Mouse (Mus musculus) urinary bladder, postnatal 25 days (tissue): ENCODE measurements around the gene Cds1.

Experiments used
- DNase-seq: peaks from one replicate; pipeline ENCODE4 v3.0.0; 2022; ENCODE audit warnings: low spot score

The Cds1 gene

GRCm38 (mm10) chr5:101764554-101765347 is at the start of gene Cds1:
TSS of gene Cds1 (plus strand) at chr5:101765130.
- peak; percentile 85 for DNase-seq

- DNase-seq, result no peak
Measured at GRCm38 (mm10) chr5:101724216-101724615, 40.7 kb upstream of the Cds1 start.

GRCm38 (mm10) chr5:101724756-101725155 is 40.2 kb upstream of the Cds1 start:
- no peak for DNase-seq

GRCm38 (mm10) chr5:101725703-101726102 is 39.2 kb upstream of the Cds1 start:
- DNase-seq, result no peak

GRCm38 (mm10) chr5:101726371-101726770 is 38.6 kb upstream of the Cds1 start:
- no peak for DNase-seq

GRCm38 (mm10) chr5:101728304-101728905 is 36.5 kb upstream of the Cds1 start:
- DNase-seq, result no peak

- DNase-seq, result no peak
Measured at GRCm38 (mm10) chr5:101737341-101737740, 27.6 kb upstream of the Cds1 start.

- no peak for DNase-seq
Measured at GRCm38 (mm10) chr5:101740471-101741223, 24.3 kb upstream of the Cds1 start.

DNA sequence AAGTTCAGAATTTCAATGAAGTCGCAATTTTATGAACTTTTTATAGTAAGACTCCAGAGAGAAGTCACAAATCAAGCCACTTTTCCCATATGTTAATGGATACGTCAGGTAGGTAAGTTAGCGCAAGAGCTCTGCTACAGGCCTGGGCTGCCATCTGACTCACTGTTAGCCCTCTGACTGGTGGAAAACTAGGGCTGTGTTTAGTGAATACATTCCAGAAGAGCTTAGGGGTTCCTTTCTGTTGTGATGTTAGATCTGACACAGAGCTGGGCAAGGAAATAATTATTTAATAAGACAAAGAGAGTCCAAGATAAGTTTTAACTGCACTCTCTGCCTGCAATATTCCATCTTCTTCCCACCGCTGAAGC is 23.7 kb upstream of the Cds1 start:
- no peak for DNase-seq

DNA sequence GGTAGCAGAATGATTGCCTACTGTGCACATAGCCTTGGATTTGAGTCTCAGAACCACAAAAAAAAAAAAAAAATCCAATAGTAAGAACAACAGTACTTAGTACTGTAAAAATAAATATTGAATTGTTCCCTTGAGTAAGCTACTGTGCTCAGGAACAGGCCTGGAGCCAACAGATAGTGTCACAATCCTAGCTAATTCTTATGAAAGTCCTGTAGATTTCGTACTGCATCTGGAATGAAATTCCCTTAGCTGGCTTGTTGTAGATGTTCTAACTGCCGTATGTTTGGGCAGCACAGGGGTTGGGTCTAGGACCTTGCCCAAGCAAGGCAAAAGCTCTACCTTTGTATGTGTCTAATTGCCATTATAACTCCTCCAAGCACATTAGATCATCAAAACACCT is 22.9 kb upstream of the Cds1 start:
- no peak for DNase-seq

DNA sequence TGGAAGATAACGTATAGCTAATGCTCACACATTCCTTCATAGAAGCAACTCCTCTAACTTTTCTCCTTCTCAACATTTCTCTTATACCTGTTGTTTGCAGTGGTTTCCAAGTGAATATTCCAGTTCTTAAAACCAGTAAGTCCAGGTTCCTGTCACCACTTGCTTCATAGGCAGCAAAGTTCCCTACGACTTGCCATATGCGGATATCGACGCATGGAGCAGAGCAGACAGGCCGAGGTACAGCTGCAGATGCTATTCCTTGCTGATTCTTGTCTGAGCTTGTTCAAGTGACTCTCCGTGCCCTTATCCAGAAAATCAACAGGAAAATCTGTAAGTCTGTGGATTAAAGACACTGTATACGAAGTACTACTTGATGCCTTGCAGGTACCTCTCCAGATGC is 22.5 kb upstream of the Cds1 start:
- DNase-seq, result no peak

GRCm38 (mm10) chr5:101744886-101745285 is 20.0 kb upstream of the Cds1 start:
- no peak for DNase-seq

- DNase-seq, result no peak
Measured at GRCm38 (mm10) chr5:101753680-101754079, 11.2 kb upstream of the Cds1 start.

DNA sequence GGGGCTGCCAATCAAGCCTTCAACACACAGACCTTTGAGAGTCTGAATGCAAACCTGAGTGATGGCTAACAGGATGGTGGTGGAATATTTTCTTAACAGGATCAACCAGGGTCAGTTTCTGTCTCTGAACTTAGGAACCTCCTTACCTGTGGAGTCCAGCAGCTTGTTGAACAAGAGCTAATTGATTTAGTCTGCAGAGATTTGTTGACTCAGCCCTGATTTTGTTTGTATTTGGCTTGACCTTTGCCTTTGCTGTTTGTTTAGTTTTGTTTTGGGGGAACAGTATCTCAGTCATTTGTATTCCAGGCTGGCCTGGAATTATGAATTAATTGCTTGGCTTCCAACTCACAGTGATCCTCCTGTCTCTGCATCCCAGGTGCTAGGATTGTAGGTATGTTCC is 7.3 kb upstream of the Cds1 start:
- peak; percentile 2 for DNase-seq

DNA sequence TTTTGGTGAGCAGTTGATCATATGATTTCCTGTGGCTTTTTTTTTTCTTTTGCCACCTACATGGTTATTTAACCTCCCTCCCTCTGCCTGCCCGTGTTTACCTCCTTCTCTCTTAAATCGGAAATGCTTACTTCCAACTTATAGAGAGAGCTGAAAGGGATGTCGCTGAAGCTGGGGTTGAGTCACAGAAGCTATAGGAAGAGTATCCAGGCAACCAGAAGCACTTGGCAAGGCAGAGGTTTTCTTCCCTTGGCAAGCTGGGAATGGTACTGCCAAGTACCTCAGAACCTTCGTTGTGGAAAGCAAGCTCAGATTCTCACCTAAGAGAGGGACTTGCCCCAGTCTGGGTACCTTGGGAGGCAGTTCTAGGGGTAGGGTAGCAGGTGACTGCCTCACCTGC is 3.2 kb upstream of the Cds1 start:
- no peak for DNase-seq

- no peak for DNase-seq
Measured at GRCm38 (mm10) chr5:101763571-101763970, 1.4 kb upstream of the Cds1 start.

DNA sequence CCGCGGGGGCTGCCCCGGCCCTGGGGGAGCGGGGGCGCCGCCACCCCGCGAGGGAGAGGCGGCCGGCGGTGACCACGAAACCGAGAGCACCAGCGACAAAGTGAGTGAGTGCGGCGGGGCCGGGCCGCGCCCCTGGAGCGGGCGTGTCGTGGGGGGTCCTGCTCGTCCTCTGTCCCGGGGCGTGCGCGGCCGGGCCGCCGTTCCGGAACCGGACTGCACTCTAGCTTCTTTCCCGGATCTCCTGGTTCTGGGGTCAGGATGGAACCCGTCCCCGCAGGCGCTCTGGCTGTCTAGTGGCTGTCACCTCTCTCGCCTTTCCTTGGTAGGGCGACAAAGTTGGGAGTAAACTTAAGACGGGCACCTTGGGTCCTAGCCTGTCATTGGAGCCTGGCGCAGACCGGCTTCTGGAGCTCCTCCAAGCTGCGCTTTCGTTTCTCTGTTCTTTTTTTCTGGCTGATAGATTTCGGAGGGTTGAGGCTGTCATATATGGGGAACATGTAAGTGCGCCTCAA is 516 bp downstream of the Cds1 start:
- DNase-seq, result peak; percentile 29

GRCm38 (mm10) chr5:101766248-101766647 is 1.3 kb downstream of the Cds1 start:
- no peak for DNase-seq

DNA sequence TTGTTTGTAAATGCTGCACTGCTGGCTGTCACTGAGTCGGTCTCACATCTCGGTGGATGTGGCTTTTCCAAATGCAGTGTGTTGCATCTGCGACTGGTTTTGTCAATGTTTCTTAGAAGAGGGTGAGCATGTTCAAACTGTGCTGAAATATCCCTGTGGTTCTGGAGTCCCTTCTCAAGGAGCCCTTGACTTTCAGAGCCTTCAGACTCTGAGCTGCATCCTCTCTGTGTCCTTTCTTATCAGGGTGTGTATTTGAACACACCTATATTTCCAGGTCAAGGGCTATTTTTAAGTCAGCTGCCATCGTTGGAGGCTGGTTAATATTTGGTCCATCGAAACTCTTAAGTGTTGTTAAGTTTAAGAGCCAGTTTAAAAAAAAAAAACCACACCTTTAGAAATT is 2.2 kb downstream of the Cds1 start:
- no peak for DNase-seq

DNA sequence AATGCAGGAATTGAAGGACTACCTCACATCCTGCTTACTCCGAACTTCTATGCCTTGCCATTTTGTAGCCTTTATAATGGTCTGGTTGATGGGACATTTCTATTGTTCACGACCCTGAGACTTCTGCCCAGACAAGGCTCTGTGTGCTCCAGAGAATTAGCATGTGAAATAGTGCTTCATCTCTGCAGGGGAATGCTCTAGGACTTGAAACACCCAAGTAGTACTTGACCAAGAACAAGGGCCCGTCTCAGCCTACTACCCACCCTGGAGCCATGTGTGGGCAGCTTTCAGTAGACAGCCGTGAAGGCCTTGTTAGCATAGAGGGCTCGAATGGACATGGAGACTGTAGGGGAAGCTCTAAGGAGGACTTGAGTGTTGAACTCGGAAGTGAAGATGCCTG is 2.6 kb downstream of the Cds1 start:
- no peak for DNase-seq

- no peak for DNase-seq
Measured at GRCm38 (mm10) chr5:101768558-101768957, 3.6 kb downstream of the Cds1 start.

- no peak for DNase-seq
Measured at GRCm38 (mm10) chr5:101772621-101773020, 7.7 kb downstream of the Cds1 start.

GRCm38 (mm10) chr5:101775262-101775661 is 10.3 kb downstream of the Cds1 start:
- DNase-seq, result no peak
